Mouse (Mus musculus): ENCODE measurements around the gene Papola. TPM values are rescaled to one million over a fixed set of nuclear protein-coding genes. Genes with fewer than 3 reads are reported as not detected.
"Not testable (repeated sequence)": the region's sequence is repeated elsewhere in the genome, so short reads cannot be mapped to it uniquely, and the experiment has no call there.

Gene Papola
- polyA plus RNA-seq, 1 experiment from 2014 or later = 159 TPM

GRCm38 (mm10) chr12:105839096-105839495 is 54.6 kb downstream of the Papola start:
- 62% methylated on average over 4 of the region's 4 CpGs for WGBS
- Histone ChIP-seq H3K36me3 (ENCODE audit: control insufficient read depth, insufficient read depth, low read length) (peaks cover 53% of the 10 kb centered on the region), H3K4me1 (ENCODE audit: control insufficient read depth, insufficient read depth, low read length) (no peaks in the 10 kb centered on the region), H3K9ac (ENCODE audit: low read depth, low read length) (no peak overlapping the region), H3K4me3 (ENCODE audit: low read depth, low read length) (no peak overlapping the region), H3K27me3 (replicated peaks; ENCODE audit: control insufficient read depth, insufficient read depth, low read length) (no peaks in the 10 kb centered on the region), H3K27ac (replicated peaks; ENCODE audit: low read depth, low read length) (no peak overlapping the region), H3K9me3 (ENCODE audit: control insufficient read depth, low read length) (no peaks in the 10 kb centered on the region), H3K4me2 (ENCODE audit: low read depth, low read length) (no peak overlapping the region)
- DNase-seq (ENCODE audit: low spot score) = peak; percentile 72
- peak; percentile 44 for ATAC-seq (ENCODE audit: low read depth)

GRCm38 (mm10) chr12:105840545-105840944 is 56.1 kb downstream of the Papola start:
- H3K27me3 ChIP-seq (replicated peaks; ENCODE audit: control insufficient read depth, insufficient read depth, low read length); DNase-seq (ENCODE audit: low spot score); H3K4me2 ChIP-seq (ENCODE audit: low read depth, low read length); H3K9ac ChIP-seq (ENCODE audit: low read depth, low read length); H3K4me3 ChIP-seq (ENCODE audit: low read depth, low read length); H3K27ac ChIP-seq (replicated peaks; ENCODE audit: low read depth, low read length); ATAC-seq (ENCODE audit: low read depth); H3K9me3 ChIP-seq (ENCODE audit: control insufficient read depth, low read length); H3K4me1 ChIP-seq (ENCODE audit: control insufficient read depth, insufficient read depth, low read length): not testable (repeated sequence)
- H3K36me3 ChIP-seq (ENCODE audit: control insufficient read depth, insufficient read depth, low read length) = peaks cover 43% of the 10 kb centered on the region
- 95% methylated on average over 8 of the region's 8 CpGs for whole genome bisulfite sequencing

GRCm38 (mm10) chr12:105843243-105844005 is 58.9 kb downstream of the Papola start:
- Histone ChIP-seq H3K9ac (ENCODE audit: low read depth, low read length) (no peak overlapping the region), H3K4me2 (ENCODE audit: low read depth, low read length) (no peak overlapping the region), H3K27ac (replicated peaks; ENCODE audit: low read depth, low read length) (no peak overlapping the region), H3K27me3 (replicated peaks; ENCODE audit: control insufficient read depth, insufficient read depth, low read length) (no peaks in the 10 kb centered on the region), H3K4me1 (ENCODE audit: control insufficient read depth, insufficient read depth, low read length) (peaks cover 2% of the 10 kb centered on the region; the same call in 1 of the 2 replicates), H3K36me3 (ENCODE audit: control insufficient read depth, insufficient read depth, low read length) (peaks cover 24% of the 10 kb centered on the region), H3K4me3 (ENCODE audit: low read depth, low read length) (no peak overlapping the region), H3K9me3 (ENCODE audit: control insufficient read depth, low read length) (no peaks in the 10 kb centered on the region)
- 73% methylated on average over 12 of the region's 12 CpGs for WGBS
- DNase-seq (ENCODE audit: low spot score) = no peak
- no peak for ATAC-seq (ENCODE audit: low read depth)

GRCm38 (mm10) chr12:105844406-105844805 is 59.9 kb downstream of the Papola start:
- WGBS = 89% methylated on average over 4 of the region's 4 CpGs
- Histone ChIP-seq H3K27me3 (replicated peaks; ENCODE audit: control insufficient read depth, insufficient read depth, low read length) (no peaks in the 10 kb centered on the region), H3K9me3 (ENCODE audit: control insufficient read depth, low read length) (no peaks in the 10 kb centered on the region), H3K4me2 (ENCODE audit: low read depth, low read length) (no peak overlapping the region), H3K36me3 (ENCODE audit: control insufficient read depth, insufficient read depth, low read length) (peaks cover 24% of the 10 kb centered on the region), H3K4me1 (ENCODE audit: control insufficient read depth, insufficient read depth, low read length) (peaks cover 11% of the 10 kb centered on the region), H3K27ac (replicated peaks; ENCODE audit: low read depth, low read length) (no peak overlapping the region), H3K4me3 (ENCODE audit: low read depth, low read length) (no peak overlapping the region), H3K9ac (ENCODE audit: low read depth, low read length) (no peak overlapping the region)
- ATAC-seq (ENCODE audit: low read depth) (no peak), DNase-seq (ENCODE audit: low spot score) (no peak)

GRCm38 (mm10) chr12:105849102-105849501 is 64.6 kb downstream of the Papola start:
- Histone ChIP-seq H3K36me3 (ENCODE audit: control insufficient read depth, insufficient read depth, low read length) (0 out of 2 replicates have a peak, but pooled peaks cover 5% of the 10 kb centered on the region), H3K27ac (replicated peaks; ENCODE audit: low read depth, low read length) (peak overlapping the region; percentile 15; the same call in 1 of the 2 replicates), H3K27me3 (replicated peaks; ENCODE audit: control insufficient read depth, insufficient read depth, low read length) (no peaks in the 10 kb centered on the region), H3K9ac (ENCODE audit: low read depth, low read length) (no peak overlapping the region; the same call in 1 of the 2 replicates), H3K9me3 (ENCODE audit: control insufficient read depth, low read length) (no peaks in the 10 kb centered on the region), H3K4me1 (ENCODE audit: control insufficient read depth, insufficient read depth, low read length) (peaks cover 14% of the 10 kb centered on the region), H3K4me2 (ENCODE audit: low read depth, low read length) (no peak overlapping the region), H3K4me3 (ENCODE audit: low read depth, low read length) (no peak overlapping the region)
- ATAC-seq (ENCODE audit: low read depth) (peak; percentile 61), DNase-seq (ENCODE audit: low spot score) (peak; percentile 76)
- WGBS = 10% methylated on average over 8 of the region's 8 CpGs

- no peak overlapping the region for H3K4me3 ChIP-seq (ENCODE audit: low read depth, low read length)
- DNase-seq (ENCODE audit: low spot score) (peak; percentile 59), ATAC-seq (ENCODE audit: low read depth) (no peak)
- 66% methylated on average over 9 of the region's 9 CpGs for WGBS
- H3K27me3 ChIP-seq (replicated peaks; ENCODE audit: control insufficient read depth, insufficient read depth, low read length) = no peaks in the 10 kb centered on the region
- no peak overlapping the region for H3K4me2 ChIP-seq (ENCODE audit: low read depth, low read length)
- H3K36me3 ChIP-seq (ENCODE audit: control insufficient read depth, insufficient read depth, low read length) = no peaks in the 10 kb centered on the region
- H3K27ac ChIP-seq (replicated peaks; ENCODE audit: low read depth, low read length) = no peak overlapping the region
- peaks cover 18% of the 10 kb centered on the region for H3K4me1 ChIP-seq (ENCODE audit: control insufficient read depth, insufficient read depth, low read length)
- no peak overlapping the region for H3K9ac ChIP-seq (ENCODE audit: low read depth, low read length)
- H3K9me3 ChIP-seq (ENCODE audit: control insufficient read depth, low read length) = no peaks in the 10 kb centered on the region
Observed at GRCm38 (mm10) chr12:105850675-105851074, 66.2 kb downstream of the Papola start.

- DNase-seq (ENCODE audit: low spot score) (no peak), ATAC-seq (ENCODE audit: low read depth) (no peak)
Observed at GRCm38 (mm10) chr12:105852798-105853197, 68.3 kb downstream of the Papola start.

GRCm38 (mm10) chr12:105854639-105855038 is 70.1 kb downstream of the Papola start:
- no peaks in the 10 kb centered on the region for H3K36me3 ChIP-seq (ENCODE audit: control insufficient read depth, insufficient read depth, low read length)
- no peak overlapping the region for H3K9ac ChIP-seq (ENCODE audit: low read depth, low read length)
- H3K4me1 ChIP-seq (ENCODE audit: control insufficient read depth, insufficient read depth, low read length) = peaks cover 5% of the 10 kb centered on the region; the same call in 1 of the 2 replicates
- WGBS = 18% methylated on average over 6 of the region's 6 CpGs
- peak; percentile 52 for DNase-seq (ENCODE audit: low spot score)
- no peaks in the 10 kb centered on the region for H3K27me3 ChIP-seq (replicated peaks; ENCODE audit: control insufficient read depth, insufficient read depth, low read length)
- no peak overlapping the region for H3K27ac ChIP-seq (replicated peaks; ENCODE audit: low read depth, low read length)
- ATAC-seq (ENCODE audit: low read depth) = peak; percentile 39; the same call in 1 of the 2 replicates
- H3K9me3 ChIP-seq (ENCODE audit: control insufficient read depth, low read length) = no peaks in the 10 kb centered on the region
- no peak overlapping the region for H3K4me3 ChIP-seq (ENCODE audit: low read depth, low read length)
- H3K4me2 ChIP-seq (ENCODE audit: low read depth, low read length) = no peak overlapping the region

More at GRCm38 (mm10) chr12:105852798-105853197, 68.3 kb downstream of the Papola start:
- Histone ChIP-seq H3K27ac (replicated peaks; ENCODE audit: low read depth, low read length) (no peak overlapping the region), H3K4me1 (ENCODE audit: control insufficient read depth, insufficient read depth, low read length) (peaks cover 18% of the 10 kb centered on the region), H3K4me2 (ENCODE audit: low read depth, low read length) (no peak overlapping the region), H3K27me3 (replicated peaks; ENCODE audit: control insufficient read depth, insufficient read depth, low read length) (no peaks in the 10 kb centered on the region), H3K9ac (ENCODE audit: low read depth, low read length) (no peak overlapping the region), H3K36me3 (ENCODE audit: control insufficient read depth, insufficient read depth, low read length) (no peaks in the 10 kb centered on the region), H3K9me3 (ENCODE audit: control insufficient read depth, low read length) (no peaks in the 10 kb centered on the region), H3K4me3 (ENCODE audit: low read depth, low read length) (no peak overlapping the region)
- 67% methylated on average over 7 of the region's 7 CpGs for WGBS

Measured in embryonic facial prominence, embryonic 14.5 days (tissue).